Mouse (Mus musculus): ENCODE results near the gene Podn. TPM values are rescaled to one million over a fixed set of nuclear protein-coding genes. Genes with fewer than 3 reads are reported as not detected.
A peak's percentile ranks its signal among the peaks of the same experiment; 100 is the strongest.

The Podn gene
- polyA plus RNA-seq, 1 experiment from 2014 or later = 0.23 TPM

DNA sequence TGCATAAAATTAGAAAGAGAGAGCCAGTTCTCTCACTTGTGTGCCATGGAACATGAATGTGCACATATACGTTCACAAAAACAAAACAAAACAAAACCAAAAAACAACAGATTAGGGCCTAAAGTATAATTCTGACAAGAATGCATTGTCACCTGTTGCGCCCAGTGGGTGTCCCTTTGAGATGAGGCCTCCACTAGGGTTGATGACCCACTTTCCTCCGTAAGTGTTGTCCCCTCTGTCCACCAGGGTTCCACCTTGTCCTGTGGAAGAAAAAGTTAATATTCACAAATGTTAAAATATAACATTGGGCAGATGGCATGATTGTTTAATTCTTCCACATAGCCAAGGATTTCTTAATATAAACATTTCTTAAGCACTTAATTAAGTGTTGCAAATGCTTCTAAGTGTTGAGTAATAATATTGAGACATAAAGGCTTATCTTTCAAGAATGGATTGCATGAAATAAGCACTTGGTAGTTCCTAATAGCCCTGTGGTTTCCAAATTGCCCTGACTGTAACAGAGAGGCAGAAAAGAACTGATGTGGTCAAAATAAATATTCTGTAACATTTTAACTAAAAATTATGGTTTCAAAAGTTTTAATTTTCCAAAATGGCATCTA, 21.9 kb downstream of the Podn start:
- Histone ChIP-seq H3K4me2 (no peak overlapping the region), H3K4me1 (peaks cover 24% of the 10 kb centered on the region), H3K27ac (no peak overlapping the region), H3K4me3 (no peak overlapping the region), H3K9me3 (replicated peaks) (no peaks in the 10 kb centered on the region), H3K9ac (no peak overlapping the region), H3K36me3 (peaks cover 5% of the 10 kb centered on the region; the same call in 1 of the 2 replicates), H3K27me3 (replicated peaks) (no peaks in the 10 kb centered on the region)
- WGBS (ENCODE audit: insufficient replicate concordance) = 78% methylated on average over 3 of the region's 3 CpGs
- ATAC-seq = no peak

DNA sequence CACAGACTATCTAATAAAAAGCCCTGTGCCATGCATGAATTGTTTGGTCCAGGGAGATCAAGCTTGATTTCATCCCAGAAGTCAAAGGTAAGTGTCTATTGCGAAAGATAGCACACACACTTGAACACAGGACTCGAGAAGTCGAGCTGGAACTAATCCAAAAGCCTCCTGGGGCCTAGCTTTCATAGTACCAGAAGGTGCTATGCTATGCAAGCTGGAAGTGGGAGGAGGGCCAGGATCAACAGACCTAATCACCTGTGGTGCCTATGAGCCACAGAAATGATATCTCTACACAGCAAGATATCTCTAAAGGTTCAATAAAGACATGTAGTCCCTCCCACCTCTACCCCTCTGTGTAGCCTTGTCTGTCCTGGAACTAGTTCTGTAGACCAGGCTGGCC, 24.2 kb downstream of the Podn start:
- Histone ChIP-seq H3K4me3 (no peak overlapping the region), H3K27ac (no peak overlapping the region), H3K9me3 (replicated peaks) (no peaks in the 10 kb centered on the region), H3K4me1 (peaks cover 40% of the 10 kb centered on the region), H3K27me3 (replicated peaks) (no peaks in the 10 kb centered on the region), H3K9ac (no peak overlapping the region), H3K4me2 (no peak overlapping the region), H3K36me3 (peaks cover 21% of the 10 kb centered on the region)
- ATAC-seq = no peak
- WGBS (ENCODE audit: insufficient replicate concordance) = 85% methylated on average over 3 of the region's 3 CpGs

GRCm38 (mm10) chr4:108071235-108071901, 24.9 kb downstream of the Podn start:
- Histone ChIP-seq H3K36me3 (peaks cover 25% of the 10 kb centered on the region), H3K9me3 (replicated peaks) (no peaks in the 10 kb centered on the region), H3K27me3 (replicated peaks) (no peaks in the 10 kb centered on the region), H3K4me1 (peaks cover 40% of the 10 kb centered on the region), H3K4me2 (peak overlapping the region; percentile 83), H3K27ac (peak overlapping the region; percentile 68; the same call in 1 of the 2 replicates), H3K4me3 (peak overlapping the region; percentile 69), H3K9ac (peak overlapping the region; percentile 75)
- WGBS (ENCODE audit: insufficient replicate concordance) = 2% methylated on average over 26 of the region's 26 CpGs
- peak; percentile 94 for ATAC-seq

GRCm38 (mm10) chr4:108070723-108071122, 25.5 kb downstream of the Podn start:
- Histone ChIP-seq H3K9me3 (replicated peaks) (no peaks in the 10 kb centered on the region), H3K4me1 (peaks cover 40% of the 10 kb centered on the region), H3K9ac (peak overlapping the region; percentile 75), H3K36me3 (peaks cover 31% of the 10 kb centered on the region), H3K4me2 (peak overlapping the region; percentile 83), H3K4me3 (peak overlapping the region; percentile 69), H3K27me3 (replicated peaks) (no peaks in the 10 kb centered on the region), H3K27ac (peak overlapping the region; percentile 68)
- ATAC-seq = no peak; the same call in 1 of the 2 replicates
- WGBS (ENCODE audit: insufficient replicate concordance) = 7% methylated on average over 8 of the region's 8 CpGs

- ATAC-seq = no peak
- H3K27ac ChIP-seq = peak overlapping the region; percentile 68
- 51% methylated on average over 4 of the region's 4 CpGs for WGBS (ENCODE audit: insufficient replicate concordance)
- no peaks in the 10 kb centered on the region for H3K9me3 ChIP-seq (replicated peaks)
- peaks cover 44% of the 10 kb centered on the region for H3K4me1 ChIP-seq
- H3K4me3 ChIP-seq = peak overlapping the region; percentile 69
- peak overlapping the region; percentile 75 for H3K9ac ChIP-seq
- H3K27me3 ChIP-seq (replicated peaks) = no peaks in the 10 kb centered on the region
- peaks cover 35% of the 10 kb centered on the region for H3K36me3 ChIP-seq
- peak overlapping the region; percentile 83 for H3K4me2 ChIP-seq
These were observed 26.0 kb downstream of the Podn start for GRCm38 (mm10) chr4:108070286-108070685.

DNA sequence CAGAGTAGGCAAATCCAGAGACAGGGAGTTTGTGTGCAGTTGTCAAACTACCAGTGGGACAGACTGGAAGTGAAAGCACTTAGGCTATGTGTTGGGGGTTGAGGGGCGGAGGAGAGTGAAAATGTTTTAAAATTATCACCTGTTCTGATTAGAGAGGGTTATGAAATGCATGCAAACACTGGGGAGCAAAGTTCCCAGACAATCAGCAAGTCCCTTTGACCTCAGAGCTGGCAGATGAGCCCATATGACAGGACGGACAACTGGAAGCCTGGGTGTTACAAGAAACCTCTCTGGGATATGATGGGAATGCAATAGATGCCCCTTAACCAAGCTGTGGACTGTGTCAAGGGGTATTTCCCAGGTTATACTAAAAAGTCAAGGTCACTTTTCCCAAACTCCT, 28.2 kb downstream of the Podn start:
- no peak overlapping the region for H3K4me3 ChIP-seq
- peaks cover 48% of the 10 kb centered on the region for H3K36me3 ChIP-seq
- no peaks in the 10 kb centered on the region for H3K27me3 ChIP-seq (replicated peaks)
- no peak overlapping the region for H3K27ac ChIP-seq
- no peaks in the 10 kb centered on the region for H3K9me3 ChIP-seq (replicated peaks)
- no peak overlapping the region for H3K9ac ChIP-seq
- H3K4me2 ChIP-seq = no peak overlapping the region; the same call in 1 of the 2 replicates
- no peak for ATAC-seq
- H3K4me1 ChIP-seq = peaks cover 54% of the 10 kb centered on the region
- WGBS (ENCODE audit: insufficient replicate concordance) = 77% methylated on average over 2 of the region's 2 CpGs

DNA sequence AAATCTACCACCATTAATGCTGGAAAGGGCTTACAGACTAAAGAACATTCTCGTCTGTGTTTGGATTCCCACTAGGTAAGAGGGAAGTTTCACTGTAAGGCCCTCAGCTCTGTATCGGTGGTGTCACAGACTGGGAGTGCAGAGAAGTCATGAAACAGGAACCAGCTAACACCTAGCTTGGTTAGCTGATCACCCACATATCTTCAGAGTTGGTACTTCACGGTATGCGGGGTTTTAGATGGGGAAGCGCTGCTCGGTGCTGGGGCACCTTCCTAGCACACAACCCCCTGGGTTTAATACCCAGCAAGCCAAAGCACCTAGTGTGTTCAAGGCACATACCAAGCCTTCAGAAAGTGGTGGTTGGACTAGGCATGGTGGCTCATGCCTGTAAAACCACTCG, 29.0 kb downstream of the Podn start:
- Histone ChIP-seq H3K36me3 (peaks cover 56% of the 10 kb centered on the region), H3K4me2 (no peak overlapping the region), H3K4me3 (no peak overlapping the region), H3K9me3 (replicated peaks) (0 out of 2 replicates have a peak, but pooled peaks cover 4% of the 10 kb centered on the region), H3K27ac (peak overlapping the region; percentile 58), H3K27me3 (replicated peaks) (no peaks in the 10 kb centered on the region), H3K9ac (no peak overlapping the region), H3K4me1 (peaks cover 51% of the 10 kb centered on the region)
- ATAC-seq = no peak
- 78% methylated on average over 7 of the region's 7 CpGs for WGBS (ENCODE audit: insufficient replicate concordance)

DNA sequence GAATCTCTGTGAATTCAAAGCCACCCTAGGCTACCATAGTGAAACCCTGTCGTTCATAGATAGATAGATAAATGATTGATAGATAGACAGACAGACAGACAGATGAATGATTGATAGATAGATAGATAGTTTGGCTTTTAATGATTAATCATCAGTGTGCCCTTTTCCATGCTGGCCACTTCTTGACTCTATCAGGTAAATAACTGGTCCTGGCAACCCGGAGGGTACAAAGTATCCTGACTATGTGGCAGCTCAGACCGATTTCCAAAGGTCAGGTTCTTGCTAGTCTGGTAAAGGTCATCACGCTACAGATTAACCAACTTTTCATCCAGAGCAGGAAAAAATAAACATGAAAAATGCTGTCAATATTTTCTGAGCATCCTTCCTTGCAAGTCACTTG, 29.7 kb downstream of the Podn start:
- ATAC-seq = no peak
- 72% methylated on average over 4 of the region's 4 CpGs for WGBS (ENCODE audit: insufficient replicate concordance)

DNA sequence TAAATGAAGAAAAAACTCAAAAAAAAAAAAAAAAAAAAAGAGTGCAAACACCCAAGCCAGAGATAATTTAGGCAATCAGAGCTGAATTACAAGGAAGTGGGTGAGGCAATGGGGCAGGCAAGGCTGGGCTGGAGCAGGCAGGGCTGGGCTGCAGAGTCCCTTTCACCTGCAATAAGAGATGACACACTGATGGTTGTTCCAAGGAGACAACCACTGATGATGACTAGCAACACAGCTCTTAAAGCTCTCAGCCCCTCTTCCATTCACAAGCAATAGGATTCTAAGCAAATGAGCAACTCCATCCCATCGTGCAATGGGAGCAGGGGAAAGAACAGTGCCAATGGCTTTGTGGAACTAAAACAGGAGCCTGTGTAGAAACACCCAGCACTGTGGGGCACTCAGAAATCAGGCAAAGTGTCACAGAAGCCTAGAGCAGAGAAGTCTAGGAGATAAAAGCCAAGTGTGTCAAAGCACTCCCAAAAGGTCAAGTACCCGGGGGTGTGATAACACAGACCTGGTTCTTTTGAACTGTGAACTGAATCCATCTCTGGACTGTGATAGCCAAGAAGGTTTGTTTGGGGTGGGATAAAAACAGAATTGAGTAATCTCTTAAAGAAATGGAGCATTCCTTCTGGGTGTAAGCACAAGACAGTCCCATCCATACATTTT, 30.9 kb downstream of the Podn start:
- no peak for ATAC-seq
- Histone ChIP-seq H3K4me1 (peaks cover 39% of the 10 kb centered on the region), H3K9ac (no peak overlapping the region), H3K4me3 (no peak overlapping the region), H3K9me3 (replicated peaks) (0 out of 2 replicates have a peak, but pooled peaks cover 4% of the 10 kb centered on the region), H3K4me2 (no peak overlapping the region), H3K27ac (no peak overlapping the region), H3K27me3 (replicated peaks) (no peaks in the 10 kb centered on the region), H3K36me3 (peaks cover 72% of the 10 kb centered on the region)
- WGBS (ENCODE audit: insufficient replicate concordance) = 67% methylated on average over 2 of the region's 2 CpGs

More for the DNA sequence above, 29.7 kb downstream of the Podn start:
- H3K27ac ChIP-seq = no peak overlapping the region
- H3K9me3 ChIP-seq (replicated peaks) = 0 out of 2 replicates have a peak, but pooled peaks cover 4% of the 10 kb centered on the region
- no peak overlapping the region for H3K4me2 ChIP-seq
- H3K36me3 ChIP-seq = peaks cover 60% of the 10 kb centered on the region
- H3K4me3 ChIP-seq = no peak overlapping the region
- H3K27me3 ChIP-seq (replicated peaks) = no peaks in the 10 kb centered on the region
- H3K4me1 ChIP-seq = peaks cover 46% of the 10 kb centered on the region
- H3K9ac ChIP-seq = no peak overlapping the region

DNA sequence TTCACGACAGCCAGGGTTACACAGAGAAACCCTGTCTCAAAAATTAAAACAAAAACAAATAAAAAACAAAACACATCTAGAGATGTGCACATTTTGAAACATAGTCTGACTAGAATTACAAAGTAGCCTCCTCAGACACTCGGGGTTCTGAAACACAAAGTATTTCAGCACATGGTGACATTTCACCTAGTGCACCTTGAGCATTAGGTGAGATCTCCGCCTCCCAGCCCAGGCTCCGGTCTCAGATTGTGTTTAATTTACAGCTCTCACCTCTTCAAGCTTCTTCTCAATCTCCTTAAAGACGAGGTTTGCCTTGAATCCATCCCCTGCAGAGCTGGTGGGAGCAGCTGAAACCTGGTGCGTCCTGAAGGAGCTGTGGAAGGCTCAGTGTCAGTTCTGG, 32.6 kb downstream of the Podn start:
- Histone ChIP-seq H3K4me2 (no peak overlapping the region), H3K27ac (0 out of 2 replicates have a peak overlapping the region, but pooled peaks have one; percentile 30), H3K9ac (no peak overlapping the region), H3K4me3 (no peak overlapping the region), H3K4me1 (peaks cover 23% of the 10 kb centered on the region; the same call in 1 of the 2 replicates), H3K36me3 (peaks cover 81% of the 10 kb centered on the region), H3K27me3 (replicated peaks) (no peaks in the 10 kb centered on the region), H3K9me3 (replicated peaks) (0 out of 2 replicates have a peak, but pooled peaks cover 4% of the 10 kb centered on the region)
- no peak for ATAC-seq
- WGBS (ENCODE audit: insufficient replicate concordance) = 77% methylated on average over 6 of the region's 6 CpGs

DNA sequence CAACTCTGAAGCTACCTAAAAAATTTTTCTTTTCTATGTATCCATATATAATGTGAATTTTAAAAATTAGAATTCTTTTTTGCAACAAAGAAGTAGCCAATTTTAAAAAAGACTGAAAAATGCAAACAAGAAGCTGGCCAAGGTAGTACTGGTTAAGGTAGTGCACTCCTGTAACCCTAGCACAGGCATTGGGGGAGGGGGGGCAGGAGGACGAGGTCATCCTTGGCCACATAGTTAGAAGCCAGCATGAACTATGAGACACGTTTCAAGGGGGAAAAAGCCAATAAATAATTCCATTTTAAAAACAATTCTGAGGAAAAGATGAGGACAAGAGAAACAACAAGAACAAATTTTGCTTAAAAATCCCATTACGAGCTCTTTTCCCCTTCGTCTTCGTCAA, 33.7 kb downstream of the Podn start:
- Histone ChIP-seq H3K27ac (no peak overlapping the region), H3K4me1 (peaks cover 18% of the 10 kb centered on the region; the same call in 1 of the 2 replicates), H3K27me3 (replicated peaks) (no peaks in the 10 kb centered on the region), H3K36me3 (peaks cover 82% of the 10 kb centered on the region), H3K4me3 (no peak overlapping the region), H3K4me2 (no peak overlapping the region), H3K9ac (no peak overlapping the region), H3K9me3 (replicated peaks) (0 out of 2 replicates have a peak, but pooled peaks cover 4% of the 10 kb centered on the region)
- no peak for ATAC-seq
- WGBS (ENCODE audit: insufficient replicate concordance) = 85% methylated on average over 5 of the region's 5 CpGs

DNA sequence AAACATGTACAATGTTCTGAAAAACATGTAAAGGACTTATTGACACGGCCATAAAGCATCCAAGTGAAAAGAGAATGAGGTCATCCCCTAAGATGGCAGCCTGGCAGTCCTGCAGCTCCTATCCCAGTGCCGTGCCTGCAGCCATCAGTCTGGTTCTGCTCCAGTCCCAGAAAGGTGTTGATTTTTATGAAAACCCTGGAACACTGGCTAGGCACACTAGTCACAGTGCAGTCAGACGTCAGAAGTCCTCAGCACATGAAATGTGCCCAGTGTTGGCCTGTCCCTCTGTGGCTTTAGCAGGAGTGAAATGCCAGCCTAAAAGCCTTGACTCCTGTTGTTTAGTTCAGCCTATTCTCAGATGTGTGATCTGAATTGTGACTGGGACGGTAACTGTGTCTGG, 35.5 kb downstream of the Podn start:
- Histone ChIP-seq H3K4me2 (no peak overlapping the region), H3K4me1 (peaks cover 14% of the 10 kb centered on the region; the same call in 1 of the 2 replicates), H3K27ac (no peak overlapping the region), H3K36me3 (peaks cover 74% of the 10 kb centered on the region), H3K27me3 (replicated peaks) (no peaks in the 10 kb centered on the region), H3K9ac (no peak overlapping the region), H3K4me3 (no peak overlapping the region), H3K9me3 (replicated peaks) (0 out of 2 replicates have a peak, but pooled peaks cover 4% of the 10 kb centered on the region)
- 84% methylated on average over 4 of the region's 4 CpGs for WGBS (ENCODE audit: insufficient replicate concordance)
- no peak for ATAC-seq

Data from liver, embryonic 12.5 days (tissue).